Mouse (Mus musculus) MN1 (cell line): ENCODE results near the gene Zfp367.

Source experiments
- DNase-seq: peaks from one replicate; pipeline ENCODE4 v3.0.0-alpha.2; 2016; ENCODE audit warnings: low spot score

The Zfp367 gene

DNA sequence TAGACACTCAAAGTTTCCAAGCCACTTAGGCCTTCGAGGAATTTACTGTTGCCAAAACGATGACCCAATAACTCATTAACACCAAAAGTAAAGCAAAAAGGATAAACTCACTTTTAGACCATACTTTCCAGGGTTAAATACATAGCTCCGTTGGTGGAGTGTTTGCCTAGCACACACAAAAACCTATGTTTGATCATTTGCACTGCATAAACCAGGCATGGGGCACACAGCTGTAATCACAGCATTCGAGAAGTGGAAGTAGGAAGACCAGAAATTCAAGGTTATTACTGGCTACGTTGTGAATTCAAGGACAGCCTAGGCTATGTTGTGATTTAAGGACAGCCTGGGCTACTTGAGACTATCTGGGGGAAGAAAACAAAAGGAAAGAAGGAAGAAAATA is 62.7 kb downstream of the Zfp367 start:
- DNase-seq, result no peak

GRCm38 (mm10) chr13:64089130-64089529 is 63.9 kb downstream of the Zfp367 start, which contains the start of gene Hsd17b3:
Gene Hsd17b3 (minus strand): TSS chr13:64089230.
- no peak for DNase-seq

DNA sequence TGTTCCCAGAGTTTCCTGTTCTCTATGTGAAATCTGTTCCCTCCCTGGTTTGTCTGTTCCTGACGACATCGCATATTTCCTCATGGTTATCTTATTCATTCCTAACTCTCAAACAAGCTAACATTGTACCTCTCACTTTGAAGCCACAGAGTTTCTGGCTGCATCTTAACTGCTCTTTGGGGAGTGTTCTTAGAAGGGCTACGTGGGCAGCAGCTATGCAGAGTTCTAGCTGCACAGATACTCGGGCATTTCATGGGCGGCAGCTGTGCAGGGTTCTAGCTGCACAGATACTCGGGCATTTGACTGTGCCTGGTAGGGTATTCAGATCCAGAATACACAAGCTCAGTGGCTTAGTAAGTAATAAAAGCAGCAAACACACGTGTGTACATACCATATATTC is 64.9 kb downstream of the Zfp367 start:
- no peak for DNase-seq

DNA sequence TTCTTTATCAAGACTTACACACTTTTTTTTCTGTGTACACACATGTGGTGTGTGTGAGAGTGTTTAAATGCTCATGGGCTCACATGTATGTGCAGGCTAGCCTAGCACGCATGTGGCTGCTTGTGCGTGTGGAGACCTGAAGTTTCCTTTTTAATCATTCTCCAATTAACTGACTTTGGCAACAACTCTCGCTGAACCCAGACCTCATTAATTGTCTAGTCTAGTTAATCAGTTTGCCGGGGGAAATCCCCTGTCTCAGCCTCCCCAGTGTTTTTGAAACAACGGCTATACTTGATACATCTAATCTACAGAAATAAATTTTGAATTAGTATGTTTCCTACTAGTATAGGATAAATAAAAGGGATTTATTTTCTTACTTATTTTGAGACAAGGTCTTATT is 67.0 kb downstream of the Zfp367 start:
- no peak for DNase-seq

- DNase-seq, result no peak
These were observed 69.7 kb downstream of the Zfp367 start for GRCm38 (mm10) chr13:64083331-64083730.
